Mouse (Mus musculus) hindlimb bud, embryonic 11.5 days (tissue): ENCODE measurements around the gene Bhlhe40.

Source experiments
- DNase-seq: peaks from one replicate; pipeline ENCODE4 v3.0.0-alpha.2; 2012; ENCODE audit warnings: low read depth, low spot score; ENCODE audit errors: extremely low spot score

The Bhlhe40 gene

DNA sequence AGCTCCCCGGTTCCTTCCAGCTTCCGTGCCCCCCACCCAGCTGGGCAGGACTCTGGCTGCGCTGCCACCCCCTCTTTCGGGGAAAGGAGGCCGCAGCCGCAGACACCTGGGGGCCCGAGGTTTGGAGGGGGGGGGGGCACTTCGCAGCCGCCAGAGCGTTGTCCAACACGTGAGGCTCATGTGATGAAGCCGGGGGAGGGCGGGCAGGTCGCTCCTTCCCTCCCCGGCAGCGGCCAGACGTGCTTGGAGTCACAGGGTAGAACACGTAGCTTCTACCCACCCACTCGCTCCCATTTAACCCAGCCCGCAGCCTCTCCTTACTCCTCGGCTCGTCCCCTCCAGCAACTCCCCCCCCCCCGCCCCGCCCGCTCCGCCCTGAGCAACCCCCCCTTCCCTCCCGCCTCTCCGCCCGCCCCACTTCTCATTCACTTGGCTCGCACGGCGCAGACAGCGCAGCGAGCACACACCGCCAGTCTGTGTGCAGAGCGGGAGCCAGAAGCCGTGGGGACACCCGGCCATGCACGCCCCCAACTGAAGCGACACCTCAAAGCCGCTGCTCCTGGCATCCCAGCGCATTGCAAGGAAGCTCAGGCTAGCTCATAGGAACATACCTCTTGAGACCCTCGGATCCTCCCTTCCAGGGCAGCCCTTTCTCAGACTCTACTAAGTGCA, at the start of gene Bhlhe40:
Bhlhe40 (plus strand) TSS at position 424 of the 672 bp plus-strand sequence.
- DNase-seq: no peak

DNA sequence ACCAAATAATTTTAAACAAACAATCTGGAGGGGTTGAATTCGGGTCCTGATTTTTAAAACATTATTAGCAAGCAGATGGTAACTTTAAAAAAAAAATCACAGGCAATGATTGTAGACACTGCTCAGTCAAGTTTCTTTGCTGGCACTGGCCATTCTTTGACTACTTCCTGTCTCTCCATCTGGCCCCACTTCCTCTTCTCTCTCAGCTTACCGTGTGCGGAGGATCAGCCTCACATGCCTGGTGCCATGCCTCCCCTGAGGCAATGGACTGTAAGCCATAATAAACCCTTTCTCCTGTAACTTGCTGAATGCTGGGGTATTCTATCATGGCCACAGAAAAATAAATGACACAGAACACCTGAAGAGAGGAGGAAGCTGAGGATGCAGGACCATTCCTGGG, 48.8 kb upstream of the Bhlhe40 start:
- DNase-seq: no peak

DNA sequence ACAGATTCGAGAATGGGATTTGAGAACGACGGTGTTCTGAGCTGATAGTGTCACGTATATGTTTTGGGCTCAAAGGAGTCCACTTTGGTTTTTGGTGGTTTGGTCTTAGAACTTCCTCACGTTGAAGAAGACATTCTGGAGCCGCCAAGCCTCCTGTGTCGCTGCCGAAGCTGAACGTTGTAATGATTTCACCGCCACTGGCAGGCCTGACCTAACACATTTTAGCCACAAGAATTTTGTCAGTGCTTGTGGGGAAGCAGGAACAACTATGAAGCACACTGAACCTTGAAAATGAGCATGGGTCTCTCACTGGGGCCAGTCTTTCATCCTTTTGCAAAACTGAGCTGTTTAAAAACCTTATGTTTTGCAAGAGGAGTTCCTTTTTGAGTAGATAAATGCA, 42.4 kb upstream of the Bhlhe40 start:
- DNase-seq: no peak

DNA sequence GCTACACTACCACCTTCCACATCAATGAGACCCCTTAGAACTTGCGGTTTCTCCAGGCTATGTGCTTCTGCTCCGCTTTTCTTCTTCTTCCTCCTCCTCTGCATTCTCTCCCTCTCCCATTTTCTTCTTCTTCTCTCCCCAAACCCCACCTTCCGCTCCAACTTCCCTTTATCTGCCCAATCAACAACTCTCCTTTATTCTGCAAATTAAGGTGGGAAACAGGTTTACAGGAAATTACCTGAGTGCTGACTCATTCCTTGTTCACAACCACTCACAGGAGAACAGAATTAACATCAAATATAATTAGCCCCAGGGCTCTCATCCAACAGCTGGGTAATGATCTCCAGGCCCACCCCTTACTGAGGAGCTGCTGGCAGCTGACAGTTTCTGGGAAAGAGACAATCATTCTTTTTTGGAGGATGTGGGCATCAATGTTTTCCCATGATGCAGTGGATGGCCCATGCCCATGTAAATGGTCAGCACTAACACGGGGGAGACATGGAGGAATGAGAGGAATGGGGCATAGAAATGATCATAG, 37.3 kb upstream of the Bhlhe40 start:
- DNase-seq: no peak

DNA sequence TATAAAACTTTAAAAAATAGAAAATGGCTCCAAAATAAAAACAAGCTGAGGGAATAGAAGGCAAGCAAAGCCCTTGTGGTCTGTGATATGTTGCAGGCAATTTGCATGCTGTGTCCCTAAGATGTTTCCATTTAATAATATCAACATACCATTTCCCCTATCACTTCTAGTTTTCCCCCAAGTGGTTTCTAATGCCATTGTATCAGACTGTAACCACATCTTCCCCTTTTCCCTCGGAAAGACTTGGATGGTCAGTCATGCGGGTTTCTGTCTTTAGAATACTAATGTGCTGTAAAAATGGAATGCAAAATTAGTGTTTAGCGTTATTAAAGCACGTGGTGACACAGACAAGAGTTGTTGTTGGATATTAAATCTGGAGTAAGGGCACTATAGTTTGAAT, 35.5 kb upstream of the Bhlhe40 start:
- DNase-seq: no peak

DNA sequence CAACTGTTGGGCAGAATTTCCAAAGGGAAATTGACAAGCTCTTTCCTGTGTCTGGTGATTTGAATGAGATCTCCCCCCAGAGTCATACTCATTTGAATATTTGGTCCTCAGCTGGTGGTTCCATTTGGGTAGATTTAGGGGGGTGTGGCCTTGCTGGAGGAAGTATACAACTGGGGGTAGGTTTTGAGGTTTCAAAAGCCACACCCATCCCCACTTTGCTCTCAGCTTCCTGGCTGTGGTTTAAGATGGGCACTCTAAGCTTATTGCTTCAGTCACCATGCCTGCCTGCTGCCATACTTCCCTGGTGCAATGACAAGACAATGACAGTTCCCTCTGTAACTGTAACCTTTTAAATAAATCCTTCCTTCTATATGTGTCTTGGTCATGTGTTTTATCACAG, 29.7 kb upstream of the Bhlhe40 start:
- no peak for DNase-seq

DNA sequence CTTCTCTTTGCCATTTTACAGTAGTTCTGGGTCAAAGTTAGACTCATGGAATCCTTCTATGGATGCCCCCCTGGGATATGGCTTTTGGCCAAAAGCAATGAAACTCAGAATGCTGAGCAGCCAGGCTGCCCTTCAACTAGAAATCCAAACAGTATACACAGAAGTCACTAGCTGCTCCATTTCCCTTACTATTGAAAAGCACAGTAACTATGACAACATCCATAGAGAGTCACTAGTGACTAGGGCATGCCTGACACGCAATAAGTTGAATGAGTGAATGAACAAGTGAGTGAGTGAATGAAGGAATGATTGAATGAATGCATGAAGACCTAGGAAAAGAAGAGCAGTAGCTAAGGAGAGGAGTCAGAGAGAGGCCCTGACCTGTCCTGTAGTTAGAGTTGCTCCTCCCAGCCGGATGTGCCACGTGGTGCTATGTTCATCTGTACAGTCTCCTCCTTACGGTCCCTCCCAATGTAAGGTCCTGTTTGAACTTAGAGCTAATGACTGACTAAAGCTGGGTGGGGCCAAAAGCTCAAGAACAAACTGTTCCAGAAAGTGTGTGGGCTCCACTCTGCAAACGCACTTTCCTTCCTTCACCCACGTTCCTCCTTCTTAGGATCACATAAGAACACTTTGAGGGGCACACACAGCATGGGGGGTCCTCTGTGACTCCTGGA, 22.1 kb upstream of the Bhlhe40 start:
- DNase-seq: no peak

DNA sequence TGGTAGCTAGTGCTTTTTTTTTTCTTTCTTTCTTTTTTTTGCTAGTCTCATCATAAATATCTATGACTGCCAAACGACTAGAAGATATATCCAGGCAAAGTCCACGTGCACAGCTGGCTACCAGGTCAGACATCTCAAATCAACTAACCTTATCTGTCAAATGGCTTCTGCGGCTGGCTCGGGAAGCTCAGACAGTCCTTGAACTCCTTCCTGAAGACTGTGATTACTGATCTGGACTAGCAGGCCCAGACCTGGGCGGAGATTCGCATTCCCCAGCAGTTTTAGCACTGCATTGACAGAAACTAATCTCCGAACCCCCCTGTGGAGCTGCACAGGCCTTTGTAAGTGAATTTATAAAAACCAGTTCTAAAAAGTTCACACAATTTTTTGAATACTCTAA, 18.4 kb upstream of the Bhlhe40 start:
- DNase-seq: no peak

DNA sequence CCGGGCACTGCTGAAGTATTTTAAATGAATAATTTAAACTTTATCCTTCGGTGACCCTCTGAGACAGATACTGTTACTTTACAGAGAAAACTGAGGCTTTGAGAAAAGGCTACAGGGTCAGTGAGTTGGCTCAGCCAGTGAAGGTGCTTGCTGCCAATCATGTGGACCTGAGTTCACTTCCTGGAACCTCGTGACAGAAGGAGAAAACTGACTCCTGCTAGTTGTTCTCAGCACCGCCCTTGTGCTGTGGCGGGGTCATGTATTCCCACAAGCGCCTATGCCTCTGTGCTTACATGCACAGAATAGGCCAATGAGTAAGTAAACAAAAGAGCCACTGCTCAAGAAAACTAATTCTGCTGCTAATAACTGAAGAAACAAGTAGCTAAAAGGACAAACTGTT, 17.4 kb upstream of the Bhlhe40 start:
- no peak for DNase-seq

DNA sequence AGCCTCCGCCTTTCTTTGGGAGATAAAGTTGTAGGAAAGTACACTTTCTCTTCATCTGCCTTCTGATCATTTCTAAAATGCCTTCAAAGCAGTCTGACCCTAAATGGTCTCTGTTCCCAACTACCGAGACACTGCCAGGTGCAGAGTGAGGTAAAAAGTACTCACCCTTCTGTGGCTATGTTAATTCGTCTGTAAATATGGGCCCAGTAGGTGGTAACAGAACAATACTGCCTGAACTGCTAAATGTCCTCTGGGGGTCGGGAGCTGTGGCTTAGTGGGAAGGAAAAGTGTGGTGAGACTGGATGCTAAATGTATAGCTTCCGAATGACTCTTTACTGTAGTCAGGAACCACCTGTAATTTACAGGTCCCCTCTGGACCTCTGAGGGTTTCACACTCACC, 16.1 kb upstream of the Bhlhe40 start:
- no peak for DNase-seq

DNA sequence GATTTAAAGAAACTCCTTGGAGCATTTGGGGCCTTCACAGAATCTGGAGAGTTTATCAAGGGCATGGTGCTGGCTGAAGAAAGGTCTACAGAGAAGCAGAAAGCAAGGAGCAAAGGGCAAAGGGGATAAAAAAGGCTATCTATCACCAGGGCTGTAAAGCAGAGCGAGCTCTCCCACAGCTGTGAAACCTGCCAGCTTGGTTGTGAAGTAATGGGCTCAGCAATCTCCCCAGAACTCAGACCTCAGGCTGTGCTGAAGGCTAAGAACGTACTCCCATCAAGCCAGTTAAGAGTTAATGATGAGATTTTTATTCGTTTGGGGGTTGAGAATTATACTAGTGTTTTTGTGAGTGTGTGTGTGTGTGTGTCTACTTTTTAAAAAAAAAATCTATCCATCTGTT, 13.3 kb upstream of the Bhlhe40 start:
- no peak for DNase-seq

DNA sequence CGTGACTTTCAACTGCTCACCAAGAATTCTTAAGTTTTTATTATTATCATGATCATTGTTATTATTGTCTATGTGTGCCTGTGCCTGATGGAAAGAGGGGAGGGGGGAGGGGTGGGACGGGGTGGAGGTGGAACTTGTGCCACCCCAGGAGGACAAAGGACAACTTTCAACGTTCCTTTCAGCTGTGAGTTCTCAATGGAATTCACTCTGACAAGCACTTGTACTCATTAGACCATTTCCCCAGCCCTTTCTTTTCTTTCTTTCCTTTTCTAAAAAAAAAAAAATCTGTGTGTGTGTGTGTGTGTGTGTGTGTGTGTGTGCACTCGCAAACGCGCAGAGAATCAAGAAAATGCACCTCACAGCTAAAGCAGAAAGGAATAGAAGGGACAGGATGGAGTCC, 12.4 kb upstream of the Bhlhe40 start:
- no peak for DNase-seq

DNA sequence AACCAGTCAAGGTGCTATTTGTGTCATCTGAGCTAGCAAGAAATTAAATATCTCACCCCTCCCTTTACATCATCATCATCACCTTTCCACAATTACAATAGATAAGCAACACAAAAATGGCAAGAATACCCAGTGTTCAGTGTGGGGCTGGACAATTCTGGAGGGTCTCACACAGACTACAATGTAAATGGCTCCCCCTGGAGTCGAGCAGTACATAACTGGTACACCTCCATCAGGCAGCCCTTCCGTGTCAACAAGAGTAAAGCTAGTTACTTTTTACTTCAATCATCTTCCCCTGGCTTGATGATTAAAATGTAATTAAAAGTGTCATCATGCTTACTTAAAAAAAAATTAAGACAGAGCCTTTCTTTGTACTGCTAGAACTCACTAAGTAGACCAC, 4.6 kb upstream of the Bhlhe40 start:
- DNase-seq: no peak

DNA sequence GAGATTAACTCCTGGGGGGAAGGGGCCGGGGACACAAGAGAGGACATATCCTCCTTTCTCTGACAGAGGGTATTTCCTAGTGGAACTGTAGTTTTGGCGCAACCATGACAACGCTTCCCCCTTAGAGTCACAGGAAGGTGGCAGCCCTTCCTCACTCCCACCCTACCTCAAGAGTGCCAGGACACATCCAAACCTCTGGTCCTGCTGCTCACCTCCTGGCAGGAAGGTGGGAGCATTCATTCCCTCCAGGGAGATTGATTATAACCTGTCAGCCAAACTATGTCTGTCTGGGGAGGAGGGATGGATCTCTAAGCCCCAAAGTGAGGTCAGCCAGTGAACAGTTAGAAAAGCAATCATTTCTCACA, 2.4 kb upstream of the Bhlhe40 start:
- DNase-seq: no peak

DNA sequence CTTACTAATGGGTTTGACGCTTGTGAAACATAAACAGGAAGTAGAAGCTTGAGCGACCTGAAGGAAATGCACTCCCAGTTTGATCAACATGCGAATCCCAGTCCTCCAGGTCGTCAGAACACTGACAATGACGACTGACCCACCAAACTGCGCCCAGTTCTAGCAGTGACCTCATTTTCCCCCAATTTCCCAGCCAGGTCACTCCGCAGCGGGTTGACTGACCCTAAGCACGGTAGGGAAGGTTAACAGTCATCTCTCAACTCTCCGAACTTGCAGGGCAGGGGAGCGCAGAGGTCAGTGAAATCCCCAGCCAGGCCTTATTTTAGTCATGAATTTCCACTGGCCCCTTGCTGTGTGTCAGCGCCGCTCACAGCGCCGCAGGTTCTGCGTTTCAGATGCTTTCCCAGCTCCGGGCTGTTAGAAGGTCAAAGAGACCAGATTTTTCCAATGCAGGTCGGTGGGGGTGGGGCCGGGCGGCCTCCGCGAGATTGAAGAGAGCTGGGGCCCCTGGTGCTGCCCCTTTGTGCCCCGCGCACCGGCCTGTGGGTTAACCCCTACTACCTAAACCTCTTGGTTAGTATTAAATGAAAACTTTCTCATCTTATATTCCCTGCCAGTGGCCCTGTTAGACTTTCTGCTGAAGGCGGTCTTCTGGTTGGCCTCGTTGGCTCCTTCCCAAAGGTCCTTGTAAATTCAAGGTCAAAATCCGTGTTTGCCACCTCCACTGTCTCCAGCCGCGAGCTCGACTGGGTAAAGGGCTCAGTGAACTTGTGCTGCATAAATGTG, 1.8 kb upstream of the Bhlhe40 start:
- no peak for DNase-seq

DNA sequence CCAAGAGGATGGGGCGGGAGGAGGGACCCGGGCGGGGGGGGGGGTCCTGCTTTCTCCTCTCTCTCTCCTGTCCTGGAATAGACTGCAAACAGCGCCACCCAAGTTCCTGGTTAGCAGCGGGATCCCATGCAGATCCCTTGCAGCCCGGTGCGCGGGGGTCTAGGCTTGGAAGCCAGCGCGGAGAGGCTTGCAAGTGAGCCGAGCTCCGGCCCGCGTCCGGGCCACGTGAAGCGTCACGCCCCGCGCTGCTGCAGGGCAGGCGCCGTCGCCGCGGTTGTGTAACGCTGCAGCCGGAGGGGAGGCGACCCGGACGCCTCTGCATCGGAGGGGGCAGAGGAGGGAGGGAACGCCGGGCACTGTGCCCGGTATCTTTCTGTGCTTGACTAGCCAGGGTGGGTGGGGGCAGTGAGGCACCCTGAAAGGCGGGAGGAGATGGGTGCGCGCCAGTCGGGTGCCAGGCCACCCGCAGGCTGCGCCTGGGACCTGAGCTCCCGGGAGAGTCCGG, 1.2 kb upstream of the Bhlhe40 start:
- DNase-seq: no peak

DNA sequence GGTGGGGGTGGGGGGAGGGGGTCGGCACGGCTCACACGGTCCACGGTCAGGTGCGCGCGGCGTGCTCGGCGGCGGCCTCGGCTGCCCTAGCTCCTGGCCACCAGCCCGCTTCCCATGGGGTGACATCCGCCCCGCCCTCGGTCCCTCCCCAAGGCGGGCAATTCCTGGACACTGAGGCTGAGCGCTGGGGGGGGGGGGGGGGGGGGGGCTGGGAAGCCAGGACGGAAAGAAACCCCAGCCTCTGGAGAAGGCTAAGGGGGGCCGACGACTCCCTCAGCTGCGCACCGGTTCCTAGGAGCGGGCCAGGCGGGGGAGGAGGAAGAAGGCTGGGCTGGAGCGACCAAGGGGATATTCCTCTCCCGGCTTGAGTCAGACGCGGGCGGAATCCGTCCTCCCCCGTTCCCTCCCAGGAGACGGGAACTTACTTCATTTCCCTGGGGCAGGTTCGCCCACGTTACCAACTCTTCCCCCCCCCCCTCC, 663 bp upstream of the Bhlhe40 start:
- no peak for DNase-seq

DNA sequence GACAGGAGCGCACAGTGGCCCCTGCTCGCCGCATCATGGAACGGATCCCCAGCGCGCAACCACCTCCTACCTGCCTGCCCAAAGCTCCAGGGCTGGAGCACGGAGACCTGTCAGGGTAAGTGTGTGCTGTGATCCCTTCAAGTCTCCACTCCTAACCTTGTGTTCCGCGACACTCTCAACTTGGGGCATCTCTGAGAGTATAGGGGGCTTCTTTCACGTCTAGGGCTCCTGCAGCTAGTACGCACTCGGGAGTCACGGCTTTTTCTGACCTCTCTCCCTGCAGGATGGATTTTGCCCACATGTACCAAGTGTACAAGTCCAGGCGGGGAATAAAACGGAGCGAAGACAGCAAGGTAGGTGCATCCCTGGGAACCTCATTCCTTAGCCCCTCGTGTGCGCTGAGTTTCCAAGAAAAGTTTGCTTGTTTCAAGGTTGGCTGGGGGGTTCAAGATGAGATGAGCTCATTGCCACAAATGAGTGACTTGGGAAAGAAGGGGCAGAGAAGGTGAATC, 505 bp downstream of the Bhlhe40 start:
- no peak for DNase-seq

DNA sequence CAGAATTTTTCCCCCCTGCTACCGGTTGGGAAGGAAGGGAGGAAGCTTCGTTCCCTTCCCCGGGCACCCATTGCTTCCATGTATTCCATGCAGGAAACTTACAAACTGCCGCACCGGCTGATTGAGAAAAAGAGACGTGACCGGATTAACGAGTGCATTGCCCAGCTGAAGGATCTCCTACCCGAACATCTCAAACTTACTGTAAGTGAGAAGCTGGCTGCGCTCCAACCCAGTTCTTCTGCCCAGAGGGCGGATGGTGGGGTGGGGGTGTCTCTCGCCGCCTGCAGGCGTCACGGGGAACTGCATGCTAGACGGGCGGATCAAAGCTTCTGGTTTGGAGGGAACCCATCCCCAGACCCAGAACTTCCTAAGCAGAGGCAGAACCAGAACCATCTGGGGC, 983 bp downstream of the Bhlhe40 start:
- DNase-seq: no peak

DNA sequence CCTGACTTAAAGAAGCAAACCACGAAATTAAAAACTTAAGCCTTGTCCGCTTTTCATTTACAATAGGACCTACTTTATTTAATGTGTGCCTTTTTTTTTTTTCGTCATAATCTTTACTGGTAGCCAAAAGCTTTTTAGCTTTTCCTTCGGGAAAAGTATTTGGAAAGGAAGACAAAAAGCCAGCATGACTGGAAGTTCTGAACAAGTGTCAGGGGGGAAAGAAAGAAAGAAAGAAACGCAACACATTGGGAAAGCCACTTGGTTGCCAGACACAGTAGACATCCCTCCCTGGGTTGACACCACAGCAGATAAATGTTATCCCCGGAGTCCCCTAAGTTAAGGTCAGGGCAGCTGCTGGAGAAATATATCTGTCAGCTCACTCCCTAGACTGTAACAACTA, 1.5 kb downstream of the Bhlhe40 start:
- no peak for DNase-seq
